Mouse (Mus musculus) limb, embryonic 11.5 days (tissue): ENCODE results near the gene Hsd17b1. TPM values are rescaled to one million over a fixed set of nuclear protein-coding genes. Genes with fewer than 3 reads are reported as not detected.
A peak's percentile ranks its signal among the peaks of the same experiment; 100 is the strongest.

Experiments used
- ATAC-seq: fragments of 200-750 bp; cut with Nextera tagmentation; 2 replicates; pipeline ENCODE4 v1.8.0; 2017; ENCODE audit warnings: low read depth; ENCODE audit not compliant: insufficient number of reproducible peaks, low FRiP score, low TSS enrichment
- DNase-seq: peaks from one replicate; pipeline ENCODE4 v3.0.0-alpha.2; 2015; ENCODE audit warnings: low spot score
- H3K27ac ChIP-seq: fragments of 300-500 bp; sonication (generic); replicated peaks from 2 replicates; pipeline ENCODE4 v1.5.1; 2014; ENCODE audit warnings: low read depth, mild to moderate bottlenecking, low read length
- H3K27me3 ChIP-seq: fragments of 300-500 bp; sonication (generic); 2 replicates; pipeline ENCODE4 v1.6.1; 2014; ENCODE audit warnings: mild to moderate bottlenecking, low read length, mixed read lengths; ENCODE audit not compliant: control insufficient read depth, insufficient read depth
- H3K36me3 ChIP-seq: fragments of 300-500 bp; sonication (generic); 2 replicates; pipeline ENCODE4 v1.6.1; 2014; ENCODE audit warnings: mild to moderate bottlenecking, low read length, moderate library complexity, mixed read lengths; ENCODE audit not compliant: control insufficient read depth, insufficient read depth
- H3K4me1 ChIP-seq: fragments of 300-500 bp; sonication (generic); 2 replicates; pipeline ENCODE4 v1.6.1; 2014; ENCODE audit warnings: low read length, mixed read lengths; ENCODE audit not compliant: control insufficient read depth, insufficient read depth
- H3K4me2 ChIP-seq: fragments of 300-500 bp; sonication (generic); 2 replicates; pipeline ENCODE4 v1.6.1; 2014; ENCODE audit warnings: low read depth, mild to moderate bottlenecking, moderate library complexity; ENCODE audit not compliant: severe bottlenecking
- H3K4me3 ChIP-seq: fragments of 300-500 bp; sonication (generic); 2 replicates; pipeline ENCODE4 v1.5.1; 2014; ENCODE audit warnings: low read depth, low read length
- H3K9ac ChIP-seq: fragments of 300-500 bp; sonication (generic); 2 replicates; pipeline ENCODE4 v1.6.1; 2014; ENCODE audit warnings: mild to moderate bottlenecking, low read length
- H3K9me3 ChIP-seq: fragments of 300-500 bp; sonication (generic); 2 replicates; pipeline ENCODE4 v1.6.1; 2016; ENCODE audit warnings: low read length; ENCODE audit not compliant: control insufficient read depth
- WGBS: fragments of 180-500 bp; shearing (Covaris S2); extraction: QIAGEN DNeasy Blood & Tissue Kit; methylation state at CpG from one replicate; pipeline ENCODE4 v1.1.7; 2014; 5-methylcytosine and 5-hydroxymethylcytosine counted together
- polyA plus RNA-seq: library from polyadenylated mRNA; unstranded; fragments of >200 nt; fragmentation: Nextera tagmentation; extraction: Ambion mirVana; gene quantifications from 2 replicates; pipeline ENCODE4 v1.2.1, GENCODE M21; 2014

Gene Hsd17b1
- polyA plus RNA-seq, 1 experiment from 2014 or later = 0.15 TPM

DNA sequence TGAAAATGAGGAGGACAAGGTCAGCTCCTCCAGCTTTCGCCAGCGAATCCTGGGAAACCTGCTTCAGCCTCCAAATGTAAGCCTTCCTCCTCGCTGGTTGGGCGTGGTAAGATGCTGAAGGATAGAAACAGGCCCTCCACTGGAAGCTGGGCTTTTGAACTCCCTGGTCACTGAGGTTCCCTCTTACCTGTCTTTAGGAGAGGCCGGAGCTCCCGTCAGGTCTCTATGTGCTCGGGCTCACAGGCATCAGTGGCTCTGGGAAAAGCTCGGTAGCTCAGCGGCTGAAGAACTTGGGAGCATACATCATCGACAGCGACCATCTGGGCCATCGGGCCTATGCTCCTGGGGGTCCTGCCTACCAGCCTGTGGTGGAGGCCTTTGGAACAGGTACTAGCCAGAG lies 6.6 kb downstream of the Hsd17b1 start:
- H3K4me3 ChIP-seq = no peak overlapping the region
- 93% methylated on average over 12 of the region's 12 CpGs for WGBS
- H3K27me3 ChIP-seq = peaks cover 18% of the 10 kb centered on the region
- H3K9ac ChIP-seq = no peak overlapping the region
- peaks cover 7% of the 10 kb centered on the region for H3K36me3 ChIP-seq
- H3K27ac ChIP-seq = no peak overlapping the region
- no peak overlapping the region for H3K4me2 ChIP-seq
- H3K4me1 ChIP-seq = peaks cover 19% of the 10 kb centered on the region
- H3K9me3 ChIP-seq = no peaks in the 10 kb centered on the region
- DNase-seq (no peak), ATAC-seq (no peak)

DNA sequence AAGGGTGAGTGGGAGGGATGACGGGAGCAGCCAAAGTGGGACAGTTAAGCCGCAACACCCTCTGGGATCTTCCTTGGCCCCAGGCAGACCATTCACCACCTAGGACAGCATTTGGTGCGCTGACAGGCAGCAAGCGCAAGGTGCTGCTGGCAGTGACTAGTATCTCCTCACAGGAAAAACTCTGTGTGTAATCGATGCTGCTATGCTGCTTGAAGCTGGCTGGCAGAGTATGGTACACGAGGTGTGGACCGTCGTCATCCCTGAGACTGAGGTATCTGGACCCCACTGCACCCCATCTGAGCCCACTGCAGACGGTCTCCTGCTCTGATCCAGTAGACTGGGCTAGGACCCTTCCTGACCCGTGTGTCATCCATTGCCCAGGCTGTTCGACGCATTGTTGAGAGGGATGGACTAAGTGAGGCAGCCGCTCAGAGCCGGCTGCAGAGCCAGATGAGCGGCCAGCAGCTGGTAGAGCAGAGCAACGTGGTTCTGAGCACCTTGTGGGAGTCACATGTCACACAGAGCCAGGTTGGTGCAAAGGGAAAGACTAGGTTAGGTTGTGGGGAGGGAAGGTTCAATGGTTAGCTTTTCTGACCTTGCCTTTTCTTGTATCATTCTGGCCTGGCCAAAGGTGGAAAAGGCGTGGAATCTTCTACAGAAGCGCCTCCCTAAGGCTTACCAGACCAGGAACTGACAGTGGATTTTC lies 7.6 kb downstream of the Hsd17b1 start:
- Histone ChIP-seq H3K9me3 (no peaks in the 10 kb centered on the region), H3K9ac (no peak overlapping the region), H3K4me2 (no peak overlapping the region), H3K4me3 (no peak overlapping the region), H3K36me3 (peaks cover 13% of the 10 kb centered on the region), H3K27ac (no peak overlapping the region), H3K27me3 (peaks cover 9% of the 10 kb centered on the region), H3K4me1 (peaks cover 18% of the 10 kb centered on the region)
- WGBS = 92% methylated on average over 18 of the region's 18 CpGs
- no peak for ATAC-seq
- DNase-seq = no peak

DNA sequence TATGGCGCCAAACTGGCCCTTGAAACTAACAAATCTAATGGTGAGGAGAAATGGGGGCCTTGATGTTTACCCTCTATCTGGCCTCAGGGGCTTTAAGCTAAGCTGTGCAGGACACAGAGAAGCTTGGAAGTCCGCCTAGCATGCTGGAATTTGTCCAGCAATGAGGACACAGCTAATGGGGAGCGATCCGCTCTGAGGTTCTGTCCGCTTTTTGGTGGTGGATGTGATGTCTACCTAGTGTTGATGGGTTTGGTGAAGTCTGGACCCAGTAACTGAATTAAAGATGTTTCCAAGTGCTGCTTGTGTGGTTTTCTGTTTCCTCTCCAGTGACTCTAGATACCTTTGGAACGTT lies 8.1 kb downstream of the Hsd17b1 start:
- Histone ChIP-seq H3K9me3 (no peaks in the 10 kb centered on the region), H3K9ac (no peak overlapping the region), H3K4me3 (no peak overlapping the region), H3K27ac (peak overlapping the region; percentile 72; the same call in 1 of the 2 replicates), H3K27me3 (peaks cover 4% of the 10 kb centered on the region), H3K36me3 (peaks cover 18% of the 10 kb centered on the region), H3K4me1 (peaks cover 18% of the 10 kb centered on the region), H3K4me2 (peak overlapping the region; percentile 91)
- DNase-seq = no peak
- no peak for ATAC-seq
- 86% methylated on average over 6 of the region's 6 CpGs for WGBS

DNA sequence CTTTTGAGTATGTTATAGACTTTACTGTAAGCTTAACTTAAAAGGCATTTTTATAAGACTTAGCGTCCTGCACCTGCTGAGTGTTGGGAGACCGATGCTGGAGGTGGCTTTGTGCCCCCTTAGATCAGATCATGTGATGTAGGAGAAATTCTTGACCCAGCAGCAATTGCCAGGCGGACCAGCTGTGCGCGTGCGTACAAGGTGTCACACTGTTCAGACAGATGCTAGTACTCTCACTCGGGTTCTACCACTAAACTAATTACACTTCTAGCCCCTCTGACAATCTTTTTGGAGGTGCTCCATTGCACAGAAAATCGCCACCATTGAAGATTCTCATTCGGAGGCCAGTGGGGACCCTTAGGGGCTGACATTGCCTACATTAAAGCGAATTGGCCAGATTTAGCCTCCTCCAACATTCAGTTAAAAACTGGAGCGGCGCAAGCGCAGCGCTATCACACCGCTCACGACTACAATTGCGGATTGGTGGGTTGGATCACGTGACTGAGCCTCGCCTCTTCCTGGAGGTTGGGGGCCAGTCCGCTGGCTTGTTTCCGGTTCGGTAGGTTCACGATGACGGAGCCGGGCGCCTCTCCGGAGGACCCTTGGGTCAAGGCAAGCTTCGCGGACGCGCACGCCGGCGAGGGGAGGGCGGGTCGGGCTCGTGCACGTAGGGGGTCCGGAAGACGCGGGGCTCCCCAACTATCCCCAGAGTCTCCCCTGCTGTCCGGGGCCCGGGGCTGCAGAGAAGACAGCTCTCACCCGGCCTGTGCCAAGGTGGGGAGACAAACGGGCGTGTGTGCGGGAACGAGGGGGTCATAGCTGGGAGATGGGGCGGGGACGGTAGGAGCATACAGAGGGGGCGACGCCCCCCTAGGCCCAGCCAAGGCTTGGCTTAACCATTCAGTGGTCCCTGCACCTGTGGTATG lies 8.8 kb downstream of the Hsd17b1 start, which contains the start of gene Mlx:
TSS of gene Mlx (plus strand) at position 522 of the 926 bp plus-strand sequence.
- H3K27me3 ChIP-seq = no peaks in the 10 kb centered on the region
- H3K9ac ChIP-seq = peak within 1 kb of the TSS; percentile 67
- H3K4me3 ChIP-seq = peak within 1 kb of the TSS; percentile 82
- H3K4me1 ChIP-seq = peaks cover 18% of the 10 kb centered on the region
- peaks cover 23% of the 10 kb centered on the region for H3K36me3 ChIP-seq
- peak; percentile 86 for DNase-seq
- H3K4me2 ChIP-seq = peak within 1 kb of the TSS; percentile 91
- WGBS = 2% methylated on average over 52 of the region's 52 CpGs
- no peaks in the 10 kb centered on the region for H3K9me3 ChIP-seq
- peak; percentile 76 for ATAC-seq
- H3K27ac ChIP-seq = peak within 1 kb of the TSS; percentile 72

DNA sequence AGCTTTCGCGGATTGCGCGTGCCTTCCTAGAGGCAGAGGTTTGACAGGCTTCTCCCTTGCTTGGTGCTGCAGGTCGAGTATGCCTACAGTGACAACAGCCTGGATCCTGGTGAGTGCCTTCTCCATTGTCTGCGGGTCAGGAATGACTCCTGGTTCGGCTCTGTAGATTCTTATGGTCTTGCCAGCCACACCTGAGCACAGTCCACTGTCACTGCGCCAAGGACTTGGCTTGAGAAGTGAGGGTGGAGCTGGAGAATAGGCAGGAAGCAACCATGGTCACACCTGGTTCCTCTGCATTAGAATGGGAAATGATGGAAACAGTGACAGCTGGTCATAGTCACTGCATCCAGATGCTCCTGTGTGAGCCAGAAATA lies 9.5 kb downstream of the Hsd17b1 start:
- 9% methylated on average over 8 of the region's 8 CpGs for WGBS
- Histone ChIP-seq H3K9me3 (no peaks in the 10 kb centered on the region), H3K36me3 (peaks cover 23% of the 10 kb centered on the region), H3K27me3 (no peaks in the 10 kb centered on the region), H3K27ac (no peak overlapping the region), H3K4me3 (peak overlapping the region; percentile 82), H3K4me1 (peaks cover 18% of the 10 kb centered on the region), H3K4me2 (peak overlapping the region; percentile 91), H3K9ac (peak overlapping the region; percentile 67)
- no peak for ATAC-seq
- DNase-seq = no peak

DNA sequence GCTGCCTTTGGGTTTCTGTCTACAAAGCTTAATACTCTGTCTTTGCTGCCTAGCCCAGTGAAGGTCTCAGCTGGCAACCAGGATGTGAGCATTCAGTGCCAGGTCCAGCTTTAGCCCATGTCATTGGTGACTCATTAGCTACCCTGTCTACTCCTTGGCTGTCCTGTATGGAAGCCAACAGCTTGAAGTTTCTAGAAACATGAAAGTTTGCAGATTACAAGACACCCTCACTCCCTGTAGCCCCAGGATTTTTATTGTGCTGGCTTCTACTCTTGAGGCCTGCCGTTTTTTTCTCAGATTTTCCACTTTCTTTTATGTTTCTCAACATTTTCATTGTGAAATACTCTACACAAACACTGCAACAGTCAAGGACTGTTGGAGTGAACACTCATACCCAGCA lies 11.7 kb downstream of the Hsd17b1 start:
- WGBS = 81% methylated on average over 1 of the region's 1 CpGs
- H3K27ac ChIP-seq = no peak overlapping the region
- no peak for DNase-seq
- H3K36me3 ChIP-seq = peaks cover 27% of the 10 kb centered on the region
- no peaks in the 10 kb centered on the region for H3K9me3 ChIP-seq
- no peak overlapping the region for H3K9ac ChIP-seq
- no peak overlapping the region for H3K4me2 ChIP-seq
- H3K27me3 ChIP-seq = no peaks in the 10 kb centered on the region
- ATAC-seq = no peak
- H3K4me3 ChIP-seq = no peak overlapping the region
- H3K4me1 ChIP-seq = peaks cover 12% of the 10 kb centered on the region

DNA sequence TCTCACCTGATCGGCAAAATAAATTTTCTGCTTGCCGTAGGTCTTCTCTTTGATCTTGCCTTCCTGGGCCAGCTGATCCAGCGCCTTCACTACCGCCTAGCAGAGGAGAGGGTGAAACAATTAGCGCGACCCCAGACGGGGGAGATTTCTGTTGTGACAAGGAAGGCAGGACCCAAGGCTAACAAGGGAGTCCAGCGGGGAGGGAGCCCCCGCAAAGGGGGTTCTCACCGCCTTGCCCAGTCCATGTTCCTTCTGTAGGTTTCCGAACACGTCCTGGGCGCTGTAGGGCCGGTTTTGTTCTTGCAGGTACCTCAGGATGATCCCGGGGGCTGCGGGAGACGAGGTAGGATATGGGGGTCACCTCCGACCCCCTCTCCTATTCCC lies 16.7 kb downstream of the Hsd17b1 start:
- Histone ChIP-seq H3K4me3 (peak overlapping the region; percentile 73), H3K27me3 (no peaks in the 10 kb centered on the region), H3K9me3 (no peaks in the 10 kb centered on the region), H3K4me2 (peak overlapping the region; percentile 78), H3K27ac (0 out of 2 replicates have a peak overlapping the region, but pooled peaks have one; percentile 56), H3K9ac (peak overlapping the region; percentile 82), H3K36me3 (peaks cover 34% of the 10 kb centered on the region), H3K4me1 (no peaks in the 10 kb centered on the region; the same call in 1 of the 2 replicates)
- peak; percentile 33; the same call in 1 of the 2 replicates for ATAC-seq
- under 1% methylated on average over 18 of the region's 18 CpGs for WGBS
- no peak for DNase-seq

DNA sequence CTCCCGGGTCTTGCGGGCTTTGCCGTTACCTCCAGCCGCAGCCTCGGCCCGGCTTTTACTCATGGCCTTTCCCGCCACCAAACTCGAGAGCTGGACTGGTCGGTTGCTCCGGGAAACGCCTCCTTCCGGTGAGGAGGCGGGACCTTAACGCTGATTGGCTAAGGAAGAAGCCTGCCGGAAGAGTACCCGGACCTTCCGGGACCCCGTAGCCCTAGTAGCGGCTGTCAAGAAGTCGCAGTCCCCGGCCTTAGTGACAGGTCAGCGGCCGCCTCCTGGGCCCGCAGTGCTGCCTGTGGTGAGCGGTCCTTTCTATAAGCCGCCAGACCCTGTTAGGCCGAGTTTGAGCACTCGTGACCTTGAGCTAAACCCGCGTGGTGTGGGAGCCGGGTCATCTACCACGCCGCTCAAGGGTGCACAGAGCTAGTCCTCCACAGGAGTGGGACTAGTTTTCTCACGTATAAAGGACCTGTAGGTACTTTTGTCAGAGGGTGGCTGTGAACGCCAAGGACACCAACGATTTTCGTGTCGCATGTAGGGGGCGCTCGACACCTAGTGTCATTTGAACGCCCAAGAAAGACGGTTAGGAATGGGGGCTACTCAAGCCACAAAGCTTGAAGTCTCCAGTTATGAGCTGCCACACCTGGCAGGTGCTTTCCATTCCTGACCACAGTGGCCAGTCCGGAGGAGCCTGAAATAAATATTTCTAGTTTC lies 17.3 kb downstream of the Hsd17b1 start, which contains the start of gene Psmc3ip:
TSS of gene Psmc3ip (minus strand) at position 123 of the 711 bp plus-strand sequence.
- Histone ChIP-seq H3K27ac (0 out of 2 replicates have a peak within 1 kb of the TSS, but pooled peaks have one; percentile 56), H3K4me3 (peak within 1 kb of the TSS; percentile 73), H3K9ac (peak within 1 kb of the TSS; percentile 82), H3K9me3 (no peaks in the 10 kb centered on the region), H3K4me1 (no peaks in the 10 kb centered on the region; the same call in 1 of the 2 replicates), H3K27me3 (no peaks in the 10 kb centered on the region), H3K4me2 (peak within 1 kb of the TSS; percentile 78), H3K36me3 (peaks cover 30% of the 10 kb centered on the region)
- DNase-seq = peak; percentile 97
- ATAC-seq = peak; percentile 91
- under 1% methylated on average over 43 of the region's 43 CpGs for WGBS
